Mouse (Mus musculus) hindbrain, embryonic 15.5 days (tissue): ENCODE measurements around the gene Sh3rf1. TPM values are rescaled to one million over a fixed set of nuclear protein-coding genes. Genes with fewer than 3 reads are reported as not detected.
A peak's percentile ranks its signal among the peaks of the same experiment; 100 is the strongest.

Experiments used
- ATAC-seq: fragments of 200-750 bp; cut with Nextera tagmentation; 2 replicates; pipeline ENCODE4 v1.8.0; 2017; ENCODE audit warnings: low read depth, moderate number of reproducible peaks, moderate TSS enrichment; ENCODE audit not compliant: low FRiP score
- H3K27ac ChIP-seq: fragments of 300-500 bp; sonication (generic); replicated peaks from 2 replicates; pipeline ENCODE4 v1.5.1; 2015; ENCODE audit warnings: mild to moderate bottlenecking, inconsistent platforms
- H3K27me3 ChIP-seq: fragments of 300-500 bp; sonication (generic); 2 replicates; pipeline ENCODE4 v1.6.1; 2015; ENCODE audit warnings: control low read depth, inconsistent platforms
- H3K36me3 ChIP-seq: fragments of 300-500 bp; sonication (generic); 2 replicates; pipeline ENCODE4 v1.6.1; 2015; ENCODE audit warnings: control low read depth, inconsistent platforms
- H3K4me1 ChIP-seq: fragments of 300-500 bp; sonication (generic); replicated peaks from 2 replicates; pipeline ENCODE4 v1.6.1; 2015; ENCODE audit warnings: control low read depth, inconsistent platforms
- H3K4me2 ChIP-seq: fragments of 300-500 bp; sonication (generic); 2 replicates; pipeline ENCODE4 v1.6.1; 2015; ENCODE audit warnings: moderate library complexity, mild to moderate bottlenecking, inconsistent platforms
- H3K4me3 ChIP-seq: fragments of 300-500 bp; sonication (generic); 2 replicates; pipeline ENCODE4 v1.5.1; 2015; ENCODE audit warnings: mild to moderate bottlenecking, inconsistent platforms
- H3K9ac ChIP-seq: fragments of 300-500 bp; sonication (generic); 2 replicates; pipeline ENCODE4 v1.6.1; 2015; ENCODE audit warnings: inconsistent platforms
- H3K9me3 ChIP-seq: fragments of 300-500 bp; sonication (generic); 2 replicates; pipeline ENCODE4 v1.6.1; 2016; ENCODE audit warnings: control low read depth, inconsistent platforms
- WGBS: fragments of 180-500 bp; shearing (Covaris S2); methylation state at CpG from one replicate; pipeline ENCODE4 v1.1.7; 2015; 5-methylcytosine and 5-hydroxymethylcytosine counted together
- polyA plus RNA-seq: library from polyadenylated mRNA; unstranded; fragments of >200 nt; fragmentation: Nextera tagmentation; extraction: Ambion mirVana; gene quantifications from 2 replicates; pipeline ENCODE4 v1.2.1, GENCODE M21; 2015

Gene Sh3rf1
- polyA plus RNA-seq, 1 experiment from 2014 or later = 28.0 TPM

GRCm38 (mm10) chr8:61321780-61322179 is 98.1 kb downstream of the Sh3rf1 start:
- Histone ChIP-seq H3K4me3 (no peak overlapping the region), H3K9ac (no peak overlapping the region), H3K9me3 (no peaks in the 10 kb centered on the region), H3K27me3 (no peaks in the 10 kb centered on the region), H3K36me3 (no peaks in the 10 kb centered on the region), H3K4me1 (peaks cover 28% of the 10 kb centered on the region), H3K4me2 (no peak overlapping the region), H3K27ac (no peak overlapping the region)
- WGBS = 72% methylated on average over 5 of the region's 5 CpGs
- ATAC-seq = no peak

- no peaks in the 10 kb centered on the region for H3K36me3 ChIP-seq
- no peak overlapping the region for H3K27ac ChIP-seq
- WGBS = 65% methylated on average over 8 of the region's 8 CpGs
- H3K9me3 ChIP-seq = no peaks in the 10 kb centered on the region
- H3K27me3 ChIP-seq = no peaks in the 10 kb centered on the region
- no peak overlapping the region for H3K4me2 ChIP-seq
- no peak for ATAC-seq
- peaks cover 28% of the 10 kb centered on the region for H3K4me1 ChIP-seq
- no peak overlapping the region for H3K9ac ChIP-seq
- H3K4me3 ChIP-seq = no peak overlapping the region
Measured at GRCm38 (mm10) chr8:61322462-61322861, 98.8 kb downstream of the Sh3rf1 start.

DNA sequence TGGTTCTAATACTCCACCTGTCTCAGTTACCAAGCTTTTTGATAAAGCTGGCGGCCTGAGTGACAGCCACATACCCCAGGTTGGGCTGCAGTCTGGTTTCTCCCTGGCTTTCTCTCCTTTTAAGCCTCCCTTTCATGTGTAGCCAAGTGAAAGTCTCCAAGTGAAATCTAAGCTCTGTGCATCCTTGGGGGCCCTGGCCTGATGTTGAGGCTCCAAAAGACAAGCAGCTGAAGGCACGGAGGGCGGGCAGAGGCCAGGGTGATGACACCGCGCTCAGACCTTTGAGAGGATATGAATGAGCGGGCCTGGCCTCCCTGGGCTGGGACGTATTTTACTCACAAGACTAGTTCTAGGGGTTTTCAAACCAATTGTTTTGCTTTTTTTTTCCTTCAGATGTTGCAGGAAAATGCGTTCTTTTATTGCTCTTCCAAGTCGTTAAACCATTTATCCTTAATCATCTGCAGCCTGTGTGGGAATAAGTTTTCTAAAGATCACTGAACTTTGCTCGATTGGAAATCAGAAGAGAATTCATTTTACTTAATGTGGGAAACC is 100.8 kb downstream of the Sh3rf1 start:
- WGBS = 19% methylated on average over 10 of the region's 10 CpGs
- 0 out of 2 replicates have a peak overlapping the region, but pooled peaks have one; percentile 37 for H3K4me2 ChIP-seq

DNA sequence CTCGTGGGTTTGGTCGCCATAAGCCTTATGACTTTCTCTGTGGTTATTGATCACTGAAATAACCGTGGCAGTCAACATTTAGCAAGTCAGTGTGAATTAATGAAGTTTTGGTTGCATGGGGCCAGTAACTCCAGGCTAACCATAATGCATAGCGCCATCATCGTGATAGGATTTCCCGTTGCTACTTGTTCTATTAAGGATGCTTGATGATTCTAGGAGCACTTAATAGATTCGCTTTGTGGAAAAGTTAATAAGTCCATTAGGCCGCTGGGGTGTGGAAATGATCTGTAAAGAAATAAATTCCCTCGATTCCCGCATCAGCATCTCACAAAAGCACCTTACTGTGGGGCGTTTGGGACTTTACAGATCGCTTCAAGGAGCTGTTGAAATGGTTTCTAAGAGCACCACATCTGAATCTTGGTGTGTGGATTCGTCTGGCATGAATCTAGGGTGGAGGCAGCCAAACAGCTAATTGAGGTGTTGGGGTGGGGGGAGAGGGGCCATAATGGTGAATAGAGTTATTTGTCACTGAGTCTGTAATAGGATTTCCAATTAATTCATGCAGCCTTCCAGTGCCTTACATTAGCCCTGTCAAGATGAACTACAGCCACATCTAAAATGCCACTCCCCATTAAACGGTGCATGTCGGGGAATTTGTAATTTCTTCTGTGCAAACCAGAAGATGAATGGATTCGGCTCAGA is 101.5 kb downstream of the Sh3rf1 start:
- Histone ChIP-seq H3K4me1 (peaks cover 28% of the 10 kb centered on the region), H3K9ac (no peak overlapping the region), H3K4me3 (no peak overlapping the region), H3K9me3 (no peaks in the 10 kb centered on the region), H3K27ac (peak overlapping the region; percentile 28), H3K27me3 (no peaks in the 10 kb centered on the region), H3K4me2 (peak overlapping the region; percentile 37), H3K36me3 (peaks cover 2% of the 10 kb centered on the region; the same call in 1 of the 2 replicates)
- ATAC-seq = peak; percentile 77
- 22% methylated on average over 16 of the region's 16 CpGs for WGBS

More for the DNA sequence above, 100.8 kb downstream of the Sh3rf1 start:
- peaks cover 28% of the 10 kb centered on the region for H3K4me1 ChIP-seq
- H3K27me3 ChIP-seq = no peaks in the 10 kb centered on the region
- H3K27ac ChIP-seq = peak overlapping the region; percentile 39; the same call in 1 of the 2 replicates
- no peak overlapping the region for H3K9ac ChIP-seq
- H3K4me3 ChIP-seq = no peak overlapping the region
- H3K9me3 ChIP-seq = no peaks in the 10 kb centered on the region
- ATAC-seq = no peak
- peaks cover 2% of the 10 kb centered on the region; the same call in 1 of the 2 replicates for H3K36me3 ChIP-seq

GRCm38 (mm10) chr8:61326281-61326680 is 102.6 kb downstream of the Sh3rf1 start:
- Histone ChIP-seq H3K9ac (no peak overlapping the region), H3K27ac (0 out of 2 replicates have a peak overlapping the region, but pooled peaks have one; percentile 22), H3K4me1 (peaks cover 28% of the 10 kb centered on the region), H3K4me3 (no peak overlapping the region), H3K36me3 (peaks cover 2% of the 10 kb centered on the region; the same call in 1 of the 2 replicates), H3K9me3 (no peaks in the 10 kb centered on the region), H3K27me3 (no peaks in the 10 kb centered on the region), H3K4me2 (no peak overlapping the region)
- ATAC-seq = no peak
- 90% methylated on average over 8 of the region's 8 CpGs for WGBS

GRCm38 (mm10) chr8:61327333-61327732 is 103.7 kb downstream of the Sh3rf1 start:
- H3K4me2 ChIP-seq = no peak overlapping the region
- peaks cover 2% of the 10 kb centered on the region; the same call in 1 of the 2 replicates for H3K36me3 ChIP-seq
- no peak overlapping the region for H3K9ac ChIP-seq
- WGBS = 79% methylated on average over 5 of the region's 5 CpGs
- peaks cover 27% of the 10 kb centered on the region for H3K4me1 ChIP-seq
- no peaks in the 10 kb centered on the region for H3K9me3 ChIP-seq
- H3K27ac ChIP-seq = no peak overlapping the region
- H3K27me3 ChIP-seq = no peaks in the 10 kb centered on the region
- ATAC-seq = no peak
- H3K4me3 ChIP-seq = no peak overlapping the region

GRCm38 (mm10) chr8:61339629-61340028 is 116.0 kb downstream of the Sh3rf1 start:
- Histone ChIP-seq H3K4me3 (no peak overlapping the region), H3K9ac (no peak overlapping the region), H3K27me3 (no peaks in the 10 kb centered on the region), H3K4me1 (peaks cover 11% of the 10 kb centered on the region), H3K27ac (no peak overlapping the region), H3K36me3 (no peaks in the 10 kb centered on the region), H3K9me3 (no peaks in the 10 kb centered on the region), H3K4me2 (no peak overlapping the region)
- ATAC-seq = no peak
- WGBS = 86% methylated on average over 6 of the region's 6 CpGs

GRCm38 (mm10) chr8:61340283-61340984 is 116.8 kb downstream of the Sh3rf1 start:
- no peaks in the 10 kb centered on the region for H3K36me3 ChIP-seq
- H3K27me3 ChIP-seq = no peaks in the 10 kb centered on the region
- ATAC-seq = peak; percentile 56; the same call in 1 of the 2 replicates
- no peak overlapping the region for H3K9ac ChIP-seq
- H3K9me3 ChIP-seq = no peaks in the 10 kb centered on the region
- no peak overlapping the region for H3K4me3 ChIP-seq
- peaks cover 11% of the 10 kb centered on the region for H3K4me1 ChIP-seq
- peak overlapping the region; percentile 23 for H3K4me2 ChIP-seq
- WGBS = 64% methylated on average over 17 of the region's 17 CpGs
- peak overlapping the region; percentile 3 for H3K27ac ChIP-seq

DNA sequence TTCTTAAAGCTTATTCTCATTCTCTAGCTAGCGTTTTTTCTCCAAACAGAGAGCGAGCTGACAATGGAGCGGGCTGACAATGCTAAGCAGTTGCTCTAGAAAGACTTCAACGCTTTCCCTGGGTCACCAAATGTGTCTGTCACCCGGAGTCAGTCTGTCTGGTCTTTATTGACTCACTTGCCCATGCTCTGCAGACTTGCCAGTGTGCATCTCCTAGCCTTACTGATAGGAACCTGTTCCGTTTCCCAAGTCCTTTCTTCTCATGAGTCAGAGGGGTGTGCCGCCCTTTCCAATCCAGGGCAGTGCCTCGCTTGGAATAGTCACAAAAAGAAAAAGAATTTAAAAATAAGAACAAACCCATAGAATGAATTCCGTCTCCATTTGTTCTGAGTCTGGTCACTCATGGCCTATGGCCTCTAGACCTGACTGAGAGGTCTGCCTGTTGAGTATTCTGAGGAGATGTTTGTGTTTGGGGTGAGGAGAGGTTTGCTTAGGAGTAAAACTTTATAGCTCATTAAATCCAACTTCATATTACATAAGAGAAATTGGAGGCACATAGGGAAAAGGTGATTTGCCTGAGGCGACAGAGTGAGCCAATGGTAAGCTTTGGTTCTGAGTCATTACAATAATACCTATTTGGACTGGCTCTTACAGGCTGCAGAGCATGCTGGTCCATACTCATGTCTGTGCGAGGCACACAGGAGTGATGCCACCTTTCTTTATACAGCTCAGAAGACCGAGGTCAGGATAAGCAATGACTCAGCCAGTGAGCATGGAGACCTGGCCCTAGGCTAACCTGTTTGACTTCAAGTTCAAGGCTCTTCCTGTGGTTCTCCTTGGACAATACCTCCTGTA is 118.1 kb downstream of the Sh3rf1 start:
- no peak for ATAC-seq
- Histone ChIP-seq H3K4me2 (no peak overlapping the region), H3K9me3 (no peaks in the 10 kb centered on the region), H3K36me3 (no peaks in the 10 kb centered on the region), H3K27me3 (no peaks in the 10 kb centered on the region), H3K27ac (no peak overlapping the region), H3K4me3 (no peak overlapping the region), H3K9ac (no peak overlapping the region), H3K4me1 (peaks cover 11% of the 10 kb centered on the region)
- WGBS = 74% methylated on average over 12 of the region's 12 CpGs

DNA sequence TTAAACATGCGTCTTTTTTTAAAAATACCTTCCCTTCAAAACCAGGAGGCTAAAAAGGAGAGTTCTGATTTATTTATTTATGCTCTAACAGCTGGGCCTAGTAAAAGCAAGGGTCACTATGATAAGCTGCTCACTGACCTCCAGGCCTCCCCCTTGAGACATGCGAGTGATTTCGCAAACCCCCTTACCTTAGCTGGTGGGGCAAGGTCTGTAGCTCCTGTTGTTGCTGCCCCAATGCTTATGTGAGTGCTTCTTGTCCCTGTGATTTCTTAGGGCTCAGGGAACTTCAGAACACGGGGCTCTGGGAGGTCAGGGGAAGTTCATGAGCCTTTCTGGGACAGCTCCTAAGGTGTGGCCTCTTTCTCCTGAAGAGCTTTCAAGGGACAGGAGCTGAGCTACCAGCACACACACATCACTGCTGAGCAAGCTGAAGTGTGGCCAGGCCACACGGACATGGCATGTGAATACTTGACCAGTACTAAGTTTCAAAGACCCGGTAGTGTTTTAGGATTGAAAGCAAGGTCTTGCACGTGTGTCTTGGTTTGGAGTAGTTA is 118.9 kb downstream of the Sh3rf1 start:
- Histone ChIP-seq H3K36me3 (no peaks in the 10 kb centered on the region), H3K9ac (no peak overlapping the region), H3K4me1 (peaks cover 11% of the 10 kb centered on the region), H3K4me2 (no peak overlapping the region), H3K27ac (no peak overlapping the region), H3K27me3 (no peaks in the 10 kb centered on the region), H3K4me3 (no peak overlapping the region), H3K9me3 (no peaks in the 10 kb centered on the region)
- 78% methylated on average over 7 of the region's 7 CpGs for WGBS
- no peak for ATAC-seq

DNA sequence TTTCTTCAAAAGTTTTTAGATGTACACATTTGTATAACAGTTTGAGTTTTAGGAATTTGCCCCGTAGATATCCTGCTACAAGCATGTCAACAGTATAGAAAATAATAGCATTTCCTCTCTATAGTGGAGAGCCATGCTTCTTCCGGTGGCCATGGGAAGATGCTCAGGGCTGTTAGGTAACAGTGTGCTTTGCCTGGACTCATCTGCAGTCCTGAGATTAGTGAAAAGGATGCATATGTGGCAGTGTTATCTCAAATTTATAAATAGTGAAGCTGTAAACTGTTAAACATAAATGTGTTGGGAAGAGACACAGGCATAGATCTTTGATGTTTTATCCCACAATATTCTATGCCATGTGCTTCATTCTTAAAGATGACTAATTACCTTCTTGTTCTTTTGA is 120.8 kb downstream of the Sh3rf1 start:
- H3K27me3 ChIP-seq = no peaks in the 10 kb centered on the region
- no peak overlapping the region for H3K4me3 ChIP-seq
- H3K9ac ChIP-seq = no peak overlapping the region
- ATAC-seq = no peak
- H3K4me1 ChIP-seq = peaks cover 20% of the 10 kb centered on the region
- H3K36me3 ChIP-seq = peaks cover under 1% of the 10 kb centered on the region; the same call in 1 of the 2 replicates
- no peak overlapping the region for H3K27ac ChIP-seq
- WGBS = 93% methylated on average over 2 of the region's 2 CpGs
- H3K4me2 ChIP-seq = no peak overlapping the region
- H3K9me3 ChIP-seq = no peaks in the 10 kb centered on the region
